Mouse (Mus musculus): Measurements from ENCODE around the gene Actc1. TPM values are rescaled to one million over a fixed set of nuclear protein-coding genes. Genes with fewer than 3 reads are reported as not detected.
A peak's percentile ranks its signal among the peaks of the same experiment; 100 is the strongest.

The Actc1 gene
- polyA plus RNA-seq, 1 experiment from 2014 or later, result 28.4 TPM

GRCm38 (mm10) chr2:114096570-114096969, 43.2 kb upstream of the Actc1 start:
- ATAC-seq (ENCODE audit: low FRiP score, low TSS enrichment), result no peak
- no peak for TF ChIP-seq CTCF (IDR thresholded peaks at IDR 0.05; ENCODE audit: low read depth)
- no peak for TF ChIP-seq EP300 (optimal IDR thresholded peaks at IDR 0.05)
- H3K9ac ChIP-seq (ENCODE audit: low read length), result no peak overlapping the region
- no peaks in the 10 kb centered on the region for H3K4me1 ChIP-seq (replicated peaks; ENCODE audit: control insufficient read depth, insufficient read depth)
- H3K4me2 ChIP-seq (replicated peaks; ENCODE audit: low read depth), result no peak overlapping the region
- H3K36me3 ChIP-seq (ENCODE audit: control insufficient read depth, insufficient read depth, low read length), result peaks cover 6% of the 10 kb centered on the region
- H3K4me3 ChIP-seq (ENCODE audit: low read depth, low read length), result no peak overlapping the region
- H3K27ac ChIP-seq (replicated peaks), result no peak overlapping the region
- no peaks in the 10 kb centered on the region for H3K27me3 ChIP-seq (ENCODE audit: control insufficient read depth, insufficient read depth, low read length)
- DNase-seq (ENCODE audit: low spot score), result no peak
- WGBS, result 90% methylated on average over 1 of the region's 1 CpGs
- no peaks in the 10 kb centered on the region for H3K9me3 ChIP-seq (ENCODE audit: control insufficient read depth, low read length)

DNA sequence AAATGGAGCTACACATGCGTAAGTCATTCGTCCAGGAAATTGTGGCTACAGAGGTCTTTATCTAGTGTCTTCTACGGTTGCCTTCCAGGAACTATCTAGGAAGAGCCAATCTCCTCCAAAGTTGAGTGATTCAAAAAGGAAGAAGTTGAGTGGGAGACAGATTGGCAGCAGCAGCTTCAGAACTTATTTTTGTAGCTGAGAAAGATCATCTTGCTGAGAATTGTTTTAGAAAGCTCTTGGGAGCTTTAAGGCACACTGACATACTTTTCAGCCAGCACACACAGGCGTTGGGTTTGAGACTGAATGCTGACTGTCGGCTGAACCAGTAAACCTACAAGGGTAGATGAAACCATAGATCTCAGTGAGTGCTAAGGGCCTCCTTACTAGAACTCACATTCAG, 42.0 kb upstream of the Actc1 start:
- Histone ChIP-seq H3K4me2 (replicated peaks; ENCODE audit: low read depth) (no peak overlapping the region), H3K27ac (replicated peaks) (no peak overlapping the region), H3K9me3 (ENCODE audit: control insufficient read depth, low read length) (no peaks in the 10 kb centered on the region), H3K27me3 (ENCODE audit: control insufficient read depth, insufficient read depth, low read length) (no peaks in the 10 kb centered on the region), H3K4me3 (ENCODE audit: low read depth, low read length) (no peak overlapping the region), H3K9ac (ENCODE audit: low read length) (no peak overlapping the region), H3K36me3 (ENCODE audit: control insufficient read depth, insufficient read depth, low read length) (peaks cover 2% of the 10 kb centered on the region; the same call in 1 of the 2 replicates), H3K4me1 (replicated peaks; ENCODE audit: control insufficient read depth, insufficient read depth) (no peaks in the 10 kb centered on the region)
- ATAC-seq (ENCODE audit: low FRiP score, low TSS enrichment), result no peak
- TF ChIP-seq EP300 (optimal IDR thresholded peaks at IDR 0.05) (no peak), CTCF (IDR thresholded peaks at IDR 0.05; ENCODE audit: low read depth) (no peak)
- 73% methylated on average over 5 of the region's 5 CpGs for WGBS
- DNase-seq (ENCODE audit: low spot score), result no peak

DNA sequence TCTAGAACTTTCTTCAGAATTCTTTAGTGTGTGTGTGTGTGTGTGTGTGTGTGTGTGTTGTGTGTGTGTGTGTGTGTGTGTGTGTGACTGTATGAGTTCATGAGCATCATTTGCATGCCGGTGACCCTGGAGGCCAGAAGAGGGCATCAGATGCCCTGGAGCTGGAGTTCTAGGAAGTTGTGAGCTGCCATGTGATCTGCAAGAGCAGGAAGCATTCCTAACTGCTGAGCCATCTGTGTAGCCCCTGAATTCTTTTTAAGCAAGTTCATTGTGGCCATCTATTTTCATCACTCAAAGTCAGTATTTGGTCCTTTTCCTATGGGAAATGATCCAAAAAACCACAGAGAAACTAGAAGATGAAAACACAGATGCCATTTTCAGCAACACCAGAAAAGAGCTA, 41.3 kb upstream of the Actc1 start:
- no peaks in the 10 kb centered on the region for H3K36me3 ChIP-seq (ENCODE audit: control insufficient read depth, insufficient read depth, low read length)
- H3K4me1 ChIP-seq (replicated peaks; ENCODE audit: control insufficient read depth, insufficient read depth), result no peaks in the 10 kb centered on the region
- H3K4me2 ChIP-seq (replicated peaks; ENCODE audit: low read depth), result no peak overlapping the region
- no peak for TF ChIP-seq EP300 (optimal IDR thresholded peaks at IDR 0.05)
- TF ChIP-seq CTCF (IDR thresholded peaks at IDR 0.05; ENCODE audit: low read depth), result 0 out of 2 replicates have a peak, but pooled peaks have one; percentile 16
- no peak for DNase-seq (ENCODE audit: low spot score)
- 83% methylated on average over 1 of the region's 1 CpGs for WGBS
- no peaks in the 10 kb centered on the region for H3K27me3 ChIP-seq (ENCODE audit: control insufficient read depth, insufficient read depth, low read length)
- no peak for ATAC-seq (ENCODE audit: low FRiP score, low TSS enrichment)
- no peak overlapping the region for H3K4me3 ChIP-seq (ENCODE audit: low read depth, low read length)
- no peaks in the 10 kb centered on the region for H3K9me3 ChIP-seq (ENCODE audit: control insufficient read depth, low read length)
- H3K27ac ChIP-seq (replicated peaks), result no peak overlapping the region
- no peak overlapping the region for H3K9ac ChIP-seq (ENCODE audit: low read length)

DNA sequence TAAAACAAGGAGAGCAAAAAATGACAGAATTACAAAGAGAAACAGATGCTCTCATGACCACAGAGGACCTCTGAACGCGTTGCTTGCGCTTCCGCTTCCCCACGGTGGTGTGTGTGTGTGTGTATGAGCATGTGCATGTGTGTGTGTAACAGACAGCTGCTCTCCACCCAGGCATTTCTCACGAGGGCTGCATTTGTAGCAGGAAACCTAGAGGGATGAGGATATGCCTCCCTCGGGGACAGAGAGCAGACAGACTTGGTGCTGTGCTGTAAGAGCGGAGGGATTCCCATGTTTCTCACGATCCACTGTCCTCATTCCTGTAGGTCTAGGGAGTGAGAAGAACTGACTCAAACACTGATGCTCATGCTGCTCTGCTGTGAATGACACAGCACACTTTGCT, 40.2 kb upstream of the Actc1 start:
- ATAC-seq (ENCODE audit: low FRiP score, low TSS enrichment), result no peak
- TF ChIP-seq EP300 (optimal IDR thresholded peaks at IDR 0.05) (no peak), CTCF (IDR thresholded peaks at IDR 0.05; ENCODE audit: low read depth) (no peak)
- WGBS, result 50% methylated on average over 9 of the region's 9 CpGs
- H3K9ac ChIP-seq (ENCODE audit: low read length), result no peak overlapping the region
- H3K27ac ChIP-seq (replicated peaks), result no peak overlapping the region
- H3K4me3 ChIP-seq (ENCODE audit: low read depth, low read length), result no peak overlapping the region
- H3K9me3 ChIP-seq (ENCODE audit: control insufficient read depth, low read length), result no peaks in the 10 kb centered on the region
- no peaks in the 10 kb centered on the region for H3K36me3 ChIP-seq (ENCODE audit: control insufficient read depth, insufficient read depth, low read length)
- DNase-seq (ENCODE audit: low spot score), result no peak
- H3K27me3 ChIP-seq (ENCODE audit: control insufficient read depth, insufficient read depth, low read length), result no peaks in the 10 kb centered on the region
- no peak overlapping the region for H3K4me2 ChIP-seq (replicated peaks; ENCODE audit: low read depth)
- H3K4me1 ChIP-seq (replicated peaks; ENCODE audit: control insufficient read depth, insufficient read depth), result no peaks in the 10 kb centered on the region

- Histone ChIP-seq H3K4me2 (replicated peaks; ENCODE audit: low read depth) (no peak overlapping the region), H3K36me3 (ENCODE audit: control insufficient read depth, insufficient read depth, low read length) (no peaks in the 10 kb centered on the region), H3K27ac (replicated peaks) (no peak overlapping the region), H3K9ac (ENCODE audit: low read length) (no peak overlapping the region), H3K27me3 (ENCODE audit: control insufficient read depth, insufficient read depth, low read length) (no peaks in the 10 kb centered on the region), H3K9me3 (ENCODE audit: control insufficient read depth, low read length) (no peaks in the 10 kb centered on the region), H3K4me3 (ENCODE audit: low read depth, low read length) (no peak overlapping the region), H3K4me1 (replicated peaks; ENCODE audit: control insufficient read depth, insufficient read depth) (no peaks in the 10 kb centered on the region)
- ATAC-seq (ENCODE audit: low FRiP score, low TSS enrichment) (no peak), DNase-seq (ENCODE audit: low spot score) (no peak)
- 89% methylated on average over 3 of the region's 3 CpGs for WGBS
- TF ChIP-seq EP300 (optimal IDR thresholded peaks at IDR 0.05) (no peak), CTCF (IDR thresholded peaks at IDR 0.05; ENCODE audit: low read depth) (no peak)
These were observed 36.5 kb upstream of the Actc1 start for GRCm38 (mm10) chr2:114089862-114090261.

- Histone ChIP-seq H3K4me3 (ENCODE audit: low read depth, low read length) (no peak overlapping the region), H3K36me3 (ENCODE audit: control insufficient read depth, insufficient read depth, low read length) (no peaks in the 10 kb centered on the region), H3K4me1 (replicated peaks; ENCODE audit: control insufficient read depth, insufficient read depth) (no peaks in the 10 kb centered on the region), H3K27ac (replicated peaks) (no peak overlapping the region), H3K9me3 (ENCODE audit: control insufficient read depth, low read length) (no peaks in the 10 kb centered on the region), H3K9ac (ENCODE audit: low read length) (no peak overlapping the region), H3K27me3 (ENCODE audit: control insufficient read depth, insufficient read depth, low read length) (no peaks in the 10 kb centered on the region), H3K4me2 (replicated peaks; ENCODE audit: low read depth) (no peak overlapping the region)
- DNase-seq (ENCODE audit: low spot score) (no peak), ATAC-seq (ENCODE audit: low FRiP score, low TSS enrichment) (no peak)
- TF ChIP-seq EP300 (optimal IDR thresholded peaks at IDR 0.05), result no peak
- TF ChIP-seq CTCF (IDR thresholded peaks at IDR 0.05; ENCODE audit: low read depth), result no peak
- WGBS, result 71% methylated on average over 1 of the region's 1 CpGs
These were observed 33.9 kb upstream of the Actc1 start for GRCm38 (mm10) chr2:114087271-114087670.

All from stomach, postnatal 0 days (tissue).